ENCODE assay signal across 8 mouse cellular contexts in the genomic region with DNA sequence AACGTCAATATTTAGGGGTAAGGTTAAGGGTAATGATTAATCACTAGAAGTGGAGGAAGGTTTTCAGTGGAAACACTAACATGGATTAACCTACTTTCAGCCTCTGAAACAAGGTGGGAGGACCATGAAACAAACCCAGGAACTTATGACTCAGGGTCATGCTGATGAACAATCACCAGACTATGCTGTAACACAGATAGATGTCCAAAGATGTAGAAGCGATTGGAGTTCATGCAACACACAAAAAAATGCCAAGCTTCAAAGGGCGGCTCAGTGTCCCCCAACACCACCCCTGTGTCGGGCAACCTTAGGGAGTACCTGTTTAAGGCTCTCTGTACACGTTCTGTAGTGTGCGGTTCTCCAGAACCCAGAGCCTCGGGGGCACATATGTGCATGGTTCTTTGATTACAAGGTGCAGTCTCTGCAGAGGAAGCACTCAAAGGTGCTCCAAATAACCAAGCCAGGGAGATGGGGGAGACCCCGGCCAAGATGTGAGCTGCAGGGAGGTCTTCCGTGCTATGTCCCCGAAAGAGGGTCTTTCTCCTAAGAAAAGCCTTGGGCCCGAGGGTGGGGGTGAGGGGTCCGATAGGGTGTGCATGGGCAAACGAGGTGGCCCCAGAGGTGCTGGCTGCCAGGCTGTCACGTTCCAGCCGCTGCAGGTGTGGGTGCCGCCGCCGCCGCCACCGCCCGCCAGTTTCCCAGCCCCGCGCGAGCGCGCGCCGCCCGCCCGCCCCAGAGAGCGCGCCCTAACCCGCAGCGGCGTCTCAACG. TPM values are rescaled to one million over a fixed set of nuclear protein-coding genes. Genes with fewer than 3 reads are reported as not detected.
DNase-seq lines count a peak whose midpoint lies in the region; ATAC-seq and TF ChIP-seq lines count a peak whose summit lies in the region.

No protein-coding gene starts in this region.

- H3K4me1 ChIP-seq in ES-E14 (ENCODE audit: control insufficient read depth in 2 of 2, insufficient read depth in 2 of 2, low read length in 2 of 2, poor library complexity in 1 of 2) = peaks cover 0 to 2% of the 10 kb centered on the region in 2 experiments; a peak in 1 of 4 replicates
- H3K4me1 ChIP-seq in embryonic fibroblast, embryonic 13.5 days (ENCODE audit: control insufficient read depth, insufficient read depth, low read length) = peaks cover 8% of the 10 kb centered on the region
- H3K4me1 ChIP-seq in intestine, embryonic 15.5 days (replicated peaks) = no peaks in the 10 kb centered on the region
- H3K4me1 ChIP-seq in midbrain, embryonic 15.5 days = peaks cover 18% of the 10 kb centered on the region

- 7% methylated on average over 27 of the region's 36 CpGs for WGBS in intestine, embryonic 15.5 days
- WGBS in midbrain, embryonic 15.5 days = 8% methylated on average over 36 of the region's 36 CpGs

- no peaks in the 10 kb centered on the region for H3K27me3 ChIP-seq in intestine, embryonic 15.5 days (replicated peaks)
- no peaks in the 10 kb centered on the region for H3K27me3 ChIP-seq in midbrain, embryonic 15.5 days (replicated peaks)

- no peaks in the 10 kb centered on the region for H3K9me3 ChIP-seq in ES-E14 (ENCODE audit: control insufficient read depth, insufficient read depth, low read depth, low read length)
- H3K9me3 ChIP-seq in intestine, embryonic 15.5 days = no peaks in the 10 kb centered on the region
- H3K9me3 ChIP-seq in midbrain, embryonic 15.5 days = no peaks in the 10 kb centered on the region

- peak overlapping the region; percentile 86 for H3K9ac ChIP-seq in ES-E14 (ENCODE audit: insufficient read depth, low read depth, low read length, poor library complexity, severe bottlenecking)
- H3K9ac ChIP-seq in intestine, embryonic 15.5 days = peak overlapping the region; percentile 83
- peak overlapping the region; percentile 77 for H3K9ac ChIP-seq in midbrain, embryonic 15.5 days

- TF ChIP-seq CTCF in embryonic fibroblast, embryonic 13.5 days (IDR thresholded peaks at IDR 0.05; ENCODE audit: borderline replicate concordance, insufficient read depth, low read length) = no peak

- H3K36me3 ChIP-seq in ES-E14 (ENCODE audit: control insufficient read depth, insufficient read depth, low read length, poor library complexity, severe bottlenecking) = peaks cover 2% of the 10 kb centered on the region; the same call in 1 of the 2 replicates
- H3K36me3 ChIP-seq in intestine, embryonic 15.5 days = no peaks in the 10 kb centered on the region
- 0 out of 2 replicates have a peak, but pooled peaks cover 3% of the 10 kb centered on the region for H3K36me3 ChIP-seq in midbrain, embryonic 15.5 days (replicated peaks)

- peak overlapping the region; percentile 70 for H3K4me2 ChIP-seq in intestine, embryonic 15.5 days (replicated peaks)
- peak overlapping the region; percentile 86 for H3K4me2 ChIP-seq in midbrain, embryonic 15.5 days

- peak; percentile 62 for TF ChIP-seq POLR2A in embryonic fibroblast, embryonic 13.5 days (IDR thresholded peaks at IDR 0.05; ENCODE audit: low read depth, low read length)

- peak; percentile 4; the same call in 1 of the 2 replicates for ATAC-seq in intestine, embryonic 15.5 days
- peak; percentile 70 for ATAC-seq in midbrain, embryonic 15.5 days (replicated peaks)

- peak overlapping the region; percentile 79 to 82 for H3K4me3 ChIP-seq in ES-E14 (ENCODE audit: insufficient read depth in 1 of 2, low read depth in 1 of 2, low read length in 2 of 2, poor library complexity in 1 of 2, severe bottlenecking in 1 of 2)
- H3K4me3 ChIP-seq in embryonic fibroblast, embryonic 13.5 days (ENCODE audit: insufficient read depth, low read length) = peak overlapping the region; percentile 60
- peak overlapping the region; percentile 79 for H3K4me3 ChIP-seq in intestine, embryonic 15.5 days (replicated peaks)
- H3K4me3 ChIP-seq in midbrain, embryonic 15.5 days = peak overlapping the region; percentile 77

- in situ Hi-C loops in ES-E14 (cut with MboI; ENCODE audit: low sequenced_read_pairs in 2 of 2, unreplicated experiment in 2 of 2) = no loop called here

- peak overlapping the region; percentile 96 for H3K27ac ChIP-seq in ES-E14 (ENCODE audit: insufficient read depth, low read depth, low read length, poor library complexity, severe bottlenecking)
- peak overlapping the region; percentile 77 for H3K27ac ChIP-seq in embryonic fibroblast, embryonic 13.5 days (ENCODE audit: insufficient read depth, low read length)
- H3K27ac ChIP-seq in intestine, embryonic 15.5 days = peak overlapping the region; percentile 98
- peak overlapping the region; percentile 99 for H3K27ac ChIP-seq in midbrain, embryonic 15.5 days

- DNase-seq in kidney, adult 9 months = peak; percentile 55
- DNase-seq in kidney, postnatal 25 days = no peak
- DNase-seq in ES-E14 (ENCODE audit: low read depth, low spot score) = no peak
- no peak for DNase-seq in gastrocnemius, postnatal 10 days
- DNase-seq in right cerebral cortex, postnatal 25 days = no peak

TF ChIP-seq in ES-E14, 5 proteins besides CTCF, POLR2A, EP300 and RAD21:
- TF ChIP-seq MAFK (IDR thresholded peaks at IDR 0.05; ENCODE audit: insufficient read depth, low read depth, low read length) (no peak), CHD2 (IDR thresholded peaks at IDR 0.05; ENCODE audit: low read depth, low read length) (no peak), HCFC1 (IDR thresholded peaks at IDR 0.05; ENCODE audit: borderline replicate concordance, insufficient read depth, low read length) (no peak), ZNF384 (IDR thresholded peaks at IDR 0.05; ENCODE audit: low read depth, low read length) (no peak), ZC3H11A (IDR thresholded peaks at IDR 0.05; ENCODE audit: borderline replicate concordance, low read depth, low read length) (no peak)
TF ChIP-seq in ES-E14: peak in this region for 0.

RNA-seq across cellular contexts. Expression of gene C2cd2, which starts 0.8 kb away (rescaled TPM):
- 8.1 and 8.2 TPM in 2 replicates for total RNA-seq in ES-E14 (2012; rRNA removed)
- polyA plus RNA-seq in embryonic fibroblast, embryonic 13.5 days (2011; ENCODE audit: insufficient read length, low read depth, missing spikeins) = 18.7 and 30.3 TPM in 2 replicates
- polyA plus RNA-seq in intestine, embryonic 15.5 days (2015; fragmentation: Nextera tagmentation; extraction: Ambion mirVana) = 15.1 and 15.8 TPM in 2 replicates
- 16.1 and 17.8 TPM in 2 replicates for polyA plus RNA-seq in midbrain, embryonic 15.5 days (2015; fragmentation: Nextera tagmentation; extraction: Ambion mirVana)
- 10 to 100 TPM; 61.8 to 72.8 TPM for total RNA-seq in gastrocnemius, postnatal 10 days (2021)

RNA-seq across cellular contexts. Expression of gene Zbtb21, which starts 0.9 kb away (rescaled TPM):
- total RNA-seq in ES-E14 (2012; rRNA removed) = 29.6 and 30.9 TPM in 2 replicates
- 18.4 and 20.4 TPM in 2 replicates for polyA plus RNA-seq in embryonic fibroblast, embryonic 13.5 days (2011; ENCODE audit: insufficient read length, low read depth, missing spikeins)
- polyA plus RNA-seq in intestine, embryonic 15.5 days (2015; fragmentation: Nextera tagmentation; extraction: Ambion mirVana) = 11.7 and 12.4 TPM in 2 replicates
- 12.7 and 14.9 TPM in 2 replicates for polyA plus RNA-seq in midbrain, embryonic 15.5 days (2015; fragmentation: Nextera tagmentation; extraction: Ambion mirVana)
- 10 to 100 TPM in 1 of 2 experiments, 1 to 10 TPM in 1; 7.9 to 10.4 TPM for total RNA-seq in gastrocnemius, postnatal 10 days (2021)

RNA-seq across cellular contexts. Expression of gene B230307C23Rik, which starts 35.5 kb away (rescaled TPM):
- 42.0 and 51.3 TPM in 2 replicates for total RNA-seq in ES-E14 (2012; rRNA removed)
- polyA plus RNA-seq in embryonic fibroblast, embryonic 13.5 days (2011; ENCODE audit: insufficient read length, low read depth, missing spikeins) = 13.8 and 25.3 TPM in 2 replicates
- polyA plus RNA-seq in intestine, embryonic 15.5 days (2015; fragmentation: Nextera tagmentation; extraction: Ambion mirVana) = 28.7 and 29.7 TPM in 2 replicates
- polyA plus RNA-seq in midbrain, embryonic 15.5 days (2015; fragmentation: Nextera tagmentation; extraction: Ambion mirVana) = 16.9 and 20.9 TPM in 2 replicates
- 1 to 10 TPM; 8.4 to 9.6 TPM for total RNA-seq in gastrocnemius, postnatal 10 days (2021)
